ENCODE assay signal across 11 mouse cellular contexts in genomic region chr9:85546226-85546625, GRCm38 (mm10).
DNase-seq lines count a peak whose midpoint lies in the region.
"Had no signal": no experiment of that assay in that cellular context is flagged by ENCODE, and none has a peak within 500 bp of the region (broad histone marks: within the 10 kb centered on the region; RNA-seq: fewer than 3 reads in every experiment).

No protein-coding gene starts in this region.

- peak; percentile 14 for DNase-seq in gastrocnemius, adult 18-20 months (ENCODE audit: low spot score)
- DNase-seq in gastrocnemius, adult 8-10 months (ENCODE audit: low spot score in 2 of 2) = no peak
- peak; percentile 45 for DNase-seq in ovary, adult 18-20 months (ENCODE audit: low spot score)
- no peak for DNase-seq in ovary, postnatal 36 days (ENCODE audit: low spot score)
- peak; percentile 43 to 58 for DNase-seq in adrenal gland, postnatal 36 days
- DNase-seq in cerebellum, adult 9-11 months = no peak
- DNase-seq: cerebellum, adult 2 months; cerebellum, postnatal 14 days; embryo, embryonic 11 days; gastrocnemius, postnatal 14 days; kidney, adult 18-20 months had no signal

Comparison
In these comparisons a context has a peak if more than half of its experiments do, and no peak if none do; other contexts are left out.
1. DNase-seq: peak in gastrocnemius, adult 18-20 months (single experiment), ovary, adult 18-20 months (single experiment) and adrenal gland, postnatal 36 days (2 of 2); none in gastrocnemius, adult 8-10 months (0 of 2), ovary, postnatal 36 days (single experiment) and cerebellum, adult 9-11 months (single experiment).